Mouse (Mus musculus): ENCODE results near the gene Dhrs3. TPM values are rescaled to one million over a fixed set of nuclear protein-coding genes. Genes with fewer than 3 reads are reported as not detected.

Gene Dhrs3
- polyA plus RNA-seq, 1 experiment from 2014 or later, result 51.8 TPM

GRCm38 (mm10) chr4:144894487-144895210 lies 2.0 kb downstream of the Dhrs3 start:
- Histone ChIP-seq H3K4me1 (ENCODE audit: control insufficient read depth, insufficient read depth, low read depth, low read length) (peaks cover 22% of the 10 kb centered on the region), H3K9ac (ENCODE audit: low read depth, low read length) (peak overlapping the region; percentile 65; the same call in 1 of the 2 replicates), H3K4me3 (ENCODE audit: low read length) (peak overlapping the region; percentile 55), H3K4me2 (ENCODE audit: low read length) (peak overlapping the region; percentile 98), H3K9me3 (ENCODE audit: control insufficient read depth, low read length) (no peaks in the 10 kb centered on the region), H3K27me3 (replicated peaks; ENCODE audit: control insufficient read depth, insufficient read depth, low read length) (peaks cover 19% of the 10 kb centered on the region), H3K27ac (ENCODE audit: low read depth, low read length) (peak overlapping the region; percentile 73), H3K36me3 (ENCODE audit: control insufficient read depth, insufficient read depth, low read length) (0 out of 2 replicates have a peak, but pooled peaks cover 3% of the 10 kb centered on the region)
- no peak for ATAC-seq
- 4% methylated on average over 11 of the region's 11 CpGs for WGBS

GRCm38 (mm10) chr4:144895211-144895590 lies 2.6 kb downstream of the Dhrs3 start:
- WGBS, result 42% methylated on average over 2 of the region's 2 CpGs
- Histone ChIP-seq H3K4me1 (ENCODE audit: control insufficient read depth, insufficient read depth, low read depth, low read length) (peaks cover 22% of the 10 kb centered on the region), H3K27me3 (replicated peaks; ENCODE audit: control insufficient read depth, insufficient read depth, low read length) (peaks cover 19% of the 10 kb centered on the region), H3K9ac (ENCODE audit: low read depth, low read length) (no peak overlapping the region), H3K36me3 (ENCODE audit: control insufficient read depth, insufficient read depth, low read length) (0 out of 2 replicates have a peak, but pooled peaks cover 3% of the 10 kb centered on the region), H3K4me3 (ENCODE audit: low read length) (peak overlapping the region; percentile 55), H3K4me2 (ENCODE audit: low read length) (peak overlapping the region; percentile 98), H3K27ac (ENCODE audit: low read depth, low read length) (peak overlapping the region; percentile 73; the same call in 1 of the 2 replicates), H3K9me3 (ENCODE audit: control insufficient read depth, low read length) (no peaks in the 10 kb centered on the region)
- peak; percentile 24; the same call in 1 of the 2 replicates for ATAC-seq

- no peak for ATAC-seq
- Histone ChIP-seq H3K9ac (ENCODE audit: low read depth, low read length) (no peak overlapping the region), H3K4me3 (ENCODE audit: low read length) (no peak overlapping the region), H3K27ac (ENCODE audit: low read depth, low read length) (peak overlapping the region; percentile 17; the same call in 1 of the 2 replicates), H3K4me1 (ENCODE audit: control insufficient read depth, insufficient read depth, low read depth, low read length) (peaks cover 22% of the 10 kb centered on the region), H3K9me3 (ENCODE audit: control insufficient read depth, low read length) (no peaks in the 10 kb centered on the region), H3K27me3 (replicated peaks; ENCODE audit: control insufficient read depth, insufficient read depth, low read length) (peaks cover 14% of the 10 kb centered on the region), H3K36me3 (ENCODE audit: control insufficient read depth, insufficient read depth, low read length) (0 out of 2 replicates have a peak, but pooled peaks cover 3% of the 10 kb centered on the region), H3K4me2 (ENCODE audit: low read length) (peak overlapping the region; percentile 37)
- WGBS, result 54% methylated on average over 3 of the region's 3 CpGs
Observed at GRCm38 (mm10) chr4:144896321-144896720, 3.7 kb downstream of the Dhrs3 start.

DNA sequence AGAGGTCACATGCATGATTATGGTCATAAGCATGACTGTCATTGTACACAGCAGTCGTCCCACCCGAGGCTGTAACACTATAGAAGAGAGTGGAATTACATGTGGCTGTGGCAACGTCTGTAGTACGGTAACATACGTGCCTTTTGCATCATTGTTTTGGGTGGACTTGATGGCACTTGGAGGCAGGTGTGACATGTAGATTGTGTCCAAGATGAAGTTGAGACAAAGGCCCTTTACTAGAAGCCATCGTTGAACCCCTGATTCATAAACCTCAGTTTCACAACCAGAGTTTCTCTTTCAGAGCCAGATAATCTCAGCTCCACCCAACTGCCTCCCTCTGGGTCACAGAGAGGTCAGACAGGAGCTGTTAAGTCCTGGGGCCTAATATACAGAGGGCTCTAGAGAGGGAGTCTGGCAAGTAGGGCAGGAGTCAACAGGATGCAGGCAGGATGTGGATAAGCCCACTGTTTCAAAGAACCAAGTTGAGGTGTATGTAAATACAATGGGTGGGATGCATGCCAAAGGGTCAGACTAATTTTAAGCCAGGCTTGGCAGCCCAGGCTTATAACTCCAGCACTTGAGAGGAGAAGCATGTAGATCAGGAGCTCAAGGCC lies 5.5 kb downstream of the Dhrs3 start:
- Histone ChIP-seq H3K4me1 (ENCODE audit: control insufficient read depth, insufficient read depth, low read depth, low read length) (peaks cover 16% of the 10 kb centered on the region), H3K27me3 (replicated peaks; ENCODE audit: control insufficient read depth, insufficient read depth, low read length) (peaks cover 10% of the 10 kb centered on the region; the same call in 1 of the 2 replicates), H3K27ac (ENCODE audit: low read depth, low read length) (no peak overlapping the region), H3K4me2 (ENCODE audit: low read length) (no peak overlapping the region), H3K9ac (ENCODE audit: low read depth, low read length) (no peak overlapping the region), H3K9me3 (ENCODE audit: control insufficient read depth, low read length) (no peaks in the 10 kb centered on the region), H3K4me3 (ENCODE audit: low read length) (no peak overlapping the region), H3K36me3 (ENCODE audit: control insufficient read depth, insufficient read depth, low read length) (0 out of 2 replicates have a peak, but pooled peaks cover 3% of the 10 kb centered on the region)
- no peak for ATAC-seq
- 75% methylated on average over 6 of the region's 6 CpGs for WGBS

- ATAC-seq, result no peak
- 0 out of 2 replicates have a peak, but pooled peaks cover 6% of the 10 kb centered on the region for H3K27me3 ChIP-seq (replicated peaks; ENCODE audit: control insufficient read depth, insufficient read depth, low read length)
- 98% methylated on average over 2 of the region's 2 CpGs for WGBS
Observed at GRCm38 (mm10) chr4:144898737-144899136, 6.1 kb downstream of the Dhrs3 start.

DNA sequence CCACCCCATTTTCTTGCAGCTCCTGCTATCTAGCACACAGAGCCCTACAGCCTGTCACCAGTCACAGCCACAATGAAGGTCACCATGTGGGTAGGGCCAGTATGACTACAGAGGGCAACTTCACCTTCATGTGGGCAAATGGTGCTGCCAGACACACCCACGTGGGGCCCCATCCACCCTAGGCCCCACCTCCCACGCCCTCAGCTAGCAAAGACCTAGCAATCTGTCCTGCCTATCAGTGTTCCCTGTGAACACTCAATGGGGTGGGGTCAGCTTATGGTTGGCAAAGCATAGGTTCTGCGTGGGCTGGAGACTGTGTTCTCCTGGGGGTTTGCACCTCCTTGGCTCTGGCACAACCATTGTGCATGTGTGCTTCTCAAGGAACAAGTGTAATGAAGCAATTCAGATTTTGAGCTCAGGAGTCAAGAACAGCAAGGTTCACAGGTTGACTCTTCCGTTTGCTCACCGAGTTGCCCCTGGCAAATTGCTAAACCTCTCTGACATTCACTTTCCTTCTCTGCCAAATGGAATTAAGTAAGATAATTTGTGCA lies 9.0 kb downstream of the Dhrs3 start:
- Histone ChIP-seq H3K4me1 (ENCODE audit: control insufficient read depth, insufficient read depth, low read depth, low read length) (no peaks in the 10 kb centered on the region), H3K27ac (ENCODE audit: low read depth, low read length) (no peak overlapping the region), H3K4me3 (ENCODE audit: low read length) (no peak overlapping the region), H3K27me3 (replicated peaks; ENCODE audit: control insufficient read depth, insufficient read depth, low read length) (no peaks in the 10 kb centered on the region), H3K9ac (ENCODE audit: low read depth, low read length) (no peak overlapping the region), H3K4me2 (ENCODE audit: low read length) (no peak overlapping the region), H3K36me3 (ENCODE audit: control insufficient read depth, insufficient read depth, low read length) (0 out of 2 replicates have a peak, but pooled peaks cover 3% of the 10 kb centered on the region), H3K9me3 (ENCODE audit: control insufficient read depth, low read length) (no peaks in the 10 kb centered on the region)
- ATAC-seq, result no peak
- 85% methylated on average over 5 of the region's 5 CpGs for WGBS

More at GRCm38 (mm10) chr4:144898737-144899136, 6.1 kb downstream of the Dhrs3 start:
- H3K9me3 ChIP-seq (ENCODE audit: control insufficient read depth, low read length), result no peaks in the 10 kb centered on the region
- no peak overlapping the region for H3K4me2 ChIP-seq (ENCODE audit: low read length)
- H3K4me3 ChIP-seq (ENCODE audit: low read length), result no peak overlapping the region
- 0 out of 2 replicates have a peak, but pooled peaks cover 3% of the 10 kb centered on the region for H3K36me3 ChIP-seq (ENCODE audit: control insufficient read depth, insufficient read depth, low read length)
- H3K4me1 ChIP-seq (ENCODE audit: control insufficient read depth, insufficient read depth, low read depth, low read length), result peaks cover 10% of the 10 kb centered on the region
- no peak overlapping the region for H3K9ac ChIP-seq (ENCODE audit: low read depth, low read length)
- H3K27ac ChIP-seq (ENCODE audit: low read depth, low read length), result no peak overlapping the region

DNA sequence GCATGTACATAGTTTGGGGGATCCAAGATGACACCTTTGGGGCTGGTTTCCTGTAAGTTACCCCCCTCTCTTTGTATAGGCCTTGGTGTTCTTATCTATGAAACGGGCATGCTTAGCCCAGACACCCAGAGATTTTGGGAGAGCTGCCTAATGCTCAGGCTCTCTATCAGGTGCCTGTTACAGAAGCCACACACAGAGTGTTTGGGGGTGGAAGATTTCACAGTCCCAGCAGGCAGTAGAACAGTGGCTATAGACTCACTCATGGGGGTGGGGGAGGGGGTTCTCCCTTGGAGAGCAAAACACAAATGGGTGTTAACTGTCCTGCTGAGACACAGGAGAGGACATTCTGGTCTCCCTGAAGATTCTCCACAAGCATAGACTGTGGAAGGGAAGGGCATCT lies 10.5 kb downstream of the Dhrs3 start:
- Histone ChIP-seq H3K9ac (ENCODE audit: low read depth, low read length) (no peak overlapping the region), H3K4me1 (ENCODE audit: control insufficient read depth, insufficient read depth, low read depth, low read length) (no peaks in the 10 kb centered on the region), H3K4me3 (ENCODE audit: low read length) (no peak overlapping the region), H3K27ac (ENCODE audit: low read depth, low read length) (no peak overlapping the region), H3K9me3 (ENCODE audit: control insufficient read depth, low read length) (no peaks in the 10 kb centered on the region), H3K27me3 (replicated peaks; ENCODE audit: control insufficient read depth, insufficient read depth, low read length) (no peaks in the 10 kb centered on the region), H3K4me2 (ENCODE audit: low read length) (no peak overlapping the region), H3K36me3 (ENCODE audit: control insufficient read depth, insufficient read depth, low read length) (0 out of 2 replicates have a peak, but pooled peaks cover 3% of the 10 kb centered on the region)
- 85% methylated on average over 1 of the region's 1 CpGs for WGBS
- ATAC-seq, result no peak

DNA sequence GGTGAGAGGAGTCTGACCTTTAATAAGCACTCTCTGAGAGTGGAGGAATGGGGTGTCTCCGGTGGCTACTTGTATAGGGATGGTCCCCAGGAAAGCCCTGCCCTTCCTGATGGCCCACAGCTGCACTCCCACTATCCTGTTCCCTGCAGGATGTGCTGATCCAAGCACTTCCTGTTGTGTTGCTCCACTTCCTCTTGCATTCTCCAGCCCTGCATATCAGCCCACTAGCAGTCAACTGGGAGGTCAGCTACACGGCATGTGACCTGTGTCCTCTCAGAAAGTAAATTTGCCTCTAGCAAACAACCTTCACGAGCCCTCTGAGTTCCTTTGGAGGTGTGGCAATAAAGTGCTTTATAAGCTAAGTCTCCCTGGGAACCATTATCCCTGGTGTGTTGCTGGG lies 11.3 kb downstream of the Dhrs3 start:
- 71% methylated on average over 3 of the region's 3 CpGs for WGBS
- Histone ChIP-seq H3K4me2 (ENCODE audit: low read length) (no peak overlapping the region), H3K27ac (ENCODE audit: low read depth, low read length) (no peak overlapping the region), H3K36me3 (ENCODE audit: control insufficient read depth, insufficient read depth, low read length) (no peaks in the 10 kb centered on the region), H3K9ac (ENCODE audit: low read depth, low read length) (no peak overlapping the region), H3K9me3 (ENCODE audit: control insufficient read depth, low read length) (no peaks in the 10 kb centered on the region), H3K27me3 (replicated peaks; ENCODE audit: control insufficient read depth, insufficient read depth, low read length) (no peaks in the 10 kb centered on the region), H3K4me3 (ENCODE audit: low read length) (no peak overlapping the region), H3K4me1 (ENCODE audit: control insufficient read depth, insufficient read depth, low read depth, low read length) (no peaks in the 10 kb centered on the region)
- ATAC-seq, result no peak

GRCm38 (mm10) chr4:144905128-144905527 lies 12.5 kb downstream of the Dhrs3 start:
- Histone ChIP-seq H3K4me3 (ENCODE audit: low read length) (no peak overlapping the region), H3K4me2 (ENCODE audit: low read length) (no peak overlapping the region), H3K36me3 (ENCODE audit: control insufficient read depth, insufficient read depth, low read length) (no peaks in the 10 kb centered on the region), H3K9me3 (ENCODE audit: control insufficient read depth, low read length) (no peaks in the 10 kb centered on the region), H3K27me3 (replicated peaks; ENCODE audit: control insufficient read depth, insufficient read depth, low read length) (no peaks in the 10 kb centered on the region), H3K4me1 (ENCODE audit: control insufficient read depth, insufficient read depth, low read depth, low read length) (no peaks in the 10 kb centered on the region), H3K27ac (ENCODE audit: low read depth, low read length) (no peak overlapping the region), H3K9ac (ENCODE audit: low read depth, low read length) (no peak overlapping the region)
- ATAC-seq, result no peak
- WGBS, result 68% methylated on average over 5 of the region's 5 CpGs
